Mouse (Mus musculus): ENCODE results near the gene H2al1c.

DNA sequence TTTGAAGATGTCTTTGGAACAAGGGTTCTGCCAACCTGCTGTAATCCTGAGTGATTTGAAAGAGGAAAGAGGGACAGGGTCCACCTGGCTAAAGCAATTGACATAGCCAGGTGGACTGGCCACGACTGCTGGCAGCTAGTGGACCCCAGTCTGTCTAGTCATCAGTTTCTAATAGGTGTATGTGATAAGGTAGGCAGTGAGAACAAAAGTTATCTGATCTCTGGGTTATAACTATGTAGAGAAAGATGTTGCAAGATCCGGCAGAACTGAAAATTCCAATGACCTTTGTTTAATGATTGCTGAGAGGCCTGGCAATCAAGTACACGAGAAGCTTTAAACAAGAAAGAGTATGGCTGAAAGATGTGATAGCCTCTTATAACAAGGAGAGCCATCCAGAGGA lies 32.3 kb upstream of the H2al1c start:
- TF ChIP-seq CTCF (IDR thresholded peaks at IDR 0.05; ENCODE audit: extremely low read depth, insufficient read depth, low read length), result no peak
- TF ChIP-seq POLR2A (IDR thresholded peaks at IDR 0.05; ENCODE audit: extremely low read depth, insufficient read depth, low read length), result no peak
